Mouse (Mus musculus): ENCODE results near the gene Kcnq4. TPM values are rescaled to one million over a fixed set of nuclear protein-coding genes. Genes with fewer than 3 reads are reported as not detected.

Kcnq4 gene
- polyA plus RNA-seq, 2 experiments from 2014 or later: not detected

GRCm38 (mm10) chr4:120721574-120721973 lies 26.8 kb downstream of the Kcnq4 start:
- no peak for ATAC-seq

- ATAC-seq: no peak
Measured at GRCm38 (mm10) chr4:120719152-120719551, 29.3 kb downstream of the Kcnq4 start.

GRCm38 (mm10) chr4:120717591-120717990 lies 30.8 kb downstream of the Kcnq4 start:
- no peak for ATAC-seq

- ATAC-seq: peak; percentile 53
Measured at GRCm38 (mm10) chr4:120716765-120717164, 31.6 kb downstream of the Kcnq4 start.

GRCm38 (mm10) chr4:120716141-120716571 lies 32.3 kb downstream of the Kcnq4 start:
- ATAC-seq: peak; percentile 82

- no peak for ATAC-seq
Measured at GRCm38 (mm10) chr4:120713856-120714497, 34.4 kb downstream of the Kcnq4 start.

- no peak for ATAC-seq
Measured at GRCm38 (mm10) chr4:120713021-120713420, 35.4 kb downstream of the Kcnq4 start.

- no peak for ATAC-seq
Measured at GRCm38 (mm10) chr4:120712236-120712635, 36.2 kb downstream of the Kcnq4 start.

- no peak for ATAC-seq
Measured at GRCm38 (mm10) chr4:120702511-120702910, 45.9 kb downstream of the Kcnq4 start.

GRCm38 (mm10) chr4:120702056-120702455 lies 46.4 kb downstream of the Kcnq4 start:
- no peak for ATAC-seq

- no peak for ATAC-seq
Measured at GRCm38 (mm10) chr4:120701180-120701579, 47.2 kb downstream of the Kcnq4 start.

- no peak for ATAC-seq
Measured at GRCm38 (mm10) chr4:120697799-120698484, 50.5 kb downstream of the Kcnq4 start.

GRCm38 (mm10) chr4:120697353-120697752 lies 51.1 kb downstream of the Kcnq4 start:
- no peak for ATAC-seq

GRCm38 (mm10) chr4:120692717-120693116 lies 55.7 kb downstream of the Kcnq4 start:
- no peak for ATAC-seq

- ATAC-seq: no peak
Measured at GRCm38 (mm10) chr4:120689317-120689716, 59.1 kb downstream of the Kcnq4 start.

- no peak for ATAC-seq
Measured at GRCm38 (mm10) chr4:120687282-120687681, 61.1 kb downstream of the Kcnq4 start.

GRCm38 (mm10) chr4:120683278-120683997 lies 65.0 kb downstream of the Kcnq4 start:
- no peak for ATAC-seq

- peak; percentile 65 for ATAC-seq
Measured at GRCm38 (mm10) chr4:120682168-120682567, 66.2 kb downstream of the Kcnq4 start.

GRCm38 (mm10) chr4:120680953-120681352 lies 67.5 kb downstream of the Kcnq4 start:
- ATAC-seq: peak; percentile 54

GRCm38 (mm10) chr4:120675640-120676039 lies 72.8 kb downstream of the Kcnq4 start:
- ATAC-seq: no peak

- ATAC-seq: no peak
Measured at GRCm38 (mm10) chr4:120674775-120675451, 73.5 kb downstream of the Kcnq4 start.

- no peak for ATAC-seq
Measured at GRCm38 (mm10) chr4:120673606-120674005, 74.8 kb downstream of the Kcnq4 start.

- ATAC-seq: no peak
Measured at GRCm38 (mm10) chr4:120671046-120671445, 77.4 kb downstream of the Kcnq4 start.
